In the genomic region with DNA sequence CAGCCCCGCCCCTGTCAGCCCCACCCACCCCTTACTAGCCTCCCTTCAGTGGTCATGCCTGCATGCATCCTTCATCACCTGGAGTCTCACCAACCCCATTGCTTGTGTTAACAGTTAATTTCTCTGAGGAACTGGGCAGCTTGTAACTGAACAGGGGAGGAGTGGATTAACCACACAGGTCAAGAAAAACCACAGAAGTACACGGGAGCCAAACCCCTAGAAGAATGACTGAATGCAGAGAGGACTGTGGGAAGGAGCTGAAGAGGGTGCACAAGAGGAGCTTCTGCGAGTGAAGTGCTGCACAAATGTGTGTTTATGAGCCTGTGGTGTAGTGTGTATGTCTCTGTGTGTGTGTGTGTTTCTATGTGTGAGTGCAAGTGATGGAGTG, we compare ENCODE assay signal across 11 mouse cellular contexts. TPM values are rescaled to one million over a fixed set of nuclear protein-coding genes. Genes with fewer than 3 reads are reported as not detected.
DNase-seq lines count a peak whose midpoint lies in the region; ATAC-seq and TF ChIP-seq lines count a peak whose summit lies in the region.
"Had no signal": no experiment of that assay in that cellular context is flagged by ENCODE, and none has a peak within 500 bp of the region (broad histone marks: within the 10 kb centered on the region; RNA-seq: fewer than 3 reads in every experiment).

No protein-coding gene starts in this region.

- DNase-seq in lung, postnatal 36 days: peak; percentile 18
- DNase-seq in lung, adult 2 months: no peak
- DNase-seq in NIH3T3 (ENCODE audit: low read depth): peak; percentile 72
- peak; percentile 45 for DNase-seq in neural tube, embryonic 10.5 days (ENCODE audit: extremely low spot score, low spot score)
- no peak for DNase-seq in gastrocnemius, adult 2 months
- DNase-seq in urinary bladder, postnatal 4 days (ENCODE audit: low spot score in 2 of 2): no peak
- DNase-seq: cerebellum, postnatal 14 days; heart, postnatal 36 days had no signal

- intact Hi-C loops in gastrocnemius, adult 2 months (cut with DNase I): no loop called here

- no peak overlapping the region for H3K27ac ChIP-seq in gastrocnemius, adult 2 months

- no peak for TF ChIP-seq POLR2A in lung, adult 2 months (IDR thresholded peaks at IDR 0.05; ENCODE audit: borderline replicate concordance, extremely low read depth, low read depth, low read length)

- ATAC-seq in hematopoietic stem cell, adult 5-6 weeks (replicated peaks in 1 of 2; ENCODE audit: insufficient read depth in 1 of 2, low FRiP score in 2 of 2, low TSS enrichment in 1 of 2, low read depth in 1 of 2, poor library complexity in 2 of 2, severe bottlenecking in 2 of 2): peak; percentile 50 to 52; a peak in 2 of 4 replicates
- no peak for ATAC-seq in frontal cortex, adult (ENCODE audit: low TSS enrichment)

- H3K4me3 ChIP-seq in lung, adult 2 months (replicated peaks; ENCODE audit: extremely low read depth, low read depth, low read length): no peak overlapping the region
- no peak overlapping the region for H3K4me3 ChIP-seq in gastrocnemius, adult 2 months
- H3K4me3 ChIP-seq: limb, embryonic 12.5 days had no signal

- WGBS in lung, adult 2 months: 29% methylated on average over 3 of the region's 3 CpGs

- no peak for TF ChIP-seq CTCF in lung, adult 2 months (IDR thresholded peaks at IDR 0.05; ENCODE audit: insufficient read depth, low read length)
- TF ChIP-seq CTCF in gastrocnemius, adult 2 months (IDR thresholded peaks at IDR 0.05): no peak

- no peaks in the 10 kb centered on the region for H3K4me1 ChIP-seq in lung, adult 2 months (ENCODE audit: control insufficient read depth, insufficient read depth, low read length)

RNA-seq across cellular contexts. Expression of gene Nxn, which starts 47.3 kb away (rescaled TPM):
- 16.0 and 19.1 TPM in 2 replicates for polyA plus RNA-seq in lung, adult 2 months (2012; rRNA removed)
- 7.9 and 13.3 TPM in 2 replicates for total RNA-seq in hematopoietic stem cell, adult 5-6 weeks (2017)
- 10 to 100 TPM; 42.0 to 49.3 TPM for total RNA-seq in gastrocnemius, adult 2 months (2021)

RNA-seq across cellular contexts. Expression of gene Timm22, which starts 55.1 kb away (rescaled TPM):
- polyA plus RNA-seq in lung, adult 2 months (2012; rRNA removed): 9.8 and 10.5 TPM in 2 replicates
- total RNA-seq in hematopoietic stem cell, adult 5-6 weeks (2017): 6.7 and 10.2 TPM in 2 replicates
- 10 to 100 TPM; 29.0 to 45.0 TPM for total RNA-seq in gastrocnemius, adult 2 months (2021)

Comparison
In these comparisons a context has a peak if more than half of its experiments do, and no peak if none do; other contexts are left out.
1. DNase-seq: peak in lung, postnatal 36 days (single experiment), NIH3T3 (single experiment) and neural tube, embryonic 10.5 days (single experiment); none in lung, adult 2 months (single experiment), gastrocnemius, adult 2 months (single experiment) and urinary bladder, postnatal 4 days (0 of 2).